10 mouse cellular contexts compared by ENCODE assay signal in genomic region chr15:96708428-96708827, GRCm38 (mm10). TPM values are rescaled to one million over a fixed set of nuclear protein-coding genes. Genes with fewer than 3 reads are reported as not detected.
DNase-seq lines count a peak whose midpoint lies in the region; ATAC-seq and TF ChIP-seq lines count a peak whose summit lies in the region.
"Had no signal": no experiment of that assay in that cellular context is flagged by ENCODE, and none has a peak within 500 bp of the region (broad histone marks: within the 10 kb centered on the region; RNA-seq: fewer than 3 reads in every experiment).

No protein-coding gene starts in this region.

- no peak for DNase-seq in testis, postnatal 14 days (ENCODE audit: low spot score)
- DNase-seq in stomach, postnatal 0 days (ENCODE audit: low spot score) = no peak
- DNase-seq in adrenal gland, postnatal 36 days = no peak
- DNase-seq: cerebellum, adult 11-12 months had no signal

- 82% methylated on average over 8 of the region's 8 CpGs for WGBS in intestine, embryonic 15.5 days
- 71% methylated on average over 8 of the region's 8 CpGs for WGBS in intestine, postnatal 0 days
- 85% methylated on average over 8 of the region's 8 CpGs for WGBS in limb, embryonic 13.5 days
- 79% methylated on average over 8 of the region's 8 CpGs for WGBS in stomach, postnatal 0 days

- no peak overlapping the region for H3K4me3 ChIP-seq in intestine, embryonic 15.5 days (replicated peaks)
- H3K4me3 ChIP-seq in intestine, postnatal 0 days (ENCODE audit: low read depth, low read length) = no peak overlapping the region
- peak overlapping the region; percentile 16; the same call in 1 of the 2 replicates for H3K4me3 ChIP-seq in testis, adult 2 months (ENCODE audit: control insufficient read depth, low read depth, low read length)
- no peak overlapping the region for H3K4me3 ChIP-seq in limb, embryonic 13.5 days
- H3K4me3 ChIP-seq in stomach, postnatal 0 days (ENCODE audit: low read depth, low read length) = no peak overlapping the region

- 0 out of 2 replicates have a peak overlapping the region, but pooled peaks have one; percentile 92 for H3K27ac ChIP-seq in intestine, embryonic 15.5 days
- H3K27ac ChIP-seq in intestine, postnatal 0 days (ENCODE audit: low read depth, low read length) = no peak overlapping the region
- peak overlapping the region; percentile 97; the same call in 1 of the 2 replicates for H3K27ac ChIP-seq in testis, adult 2 months (ENCODE audit: control insufficient read depth, insufficient read depth, low read depth, low read length)
- no peak overlapping the region for H3K27ac ChIP-seq in limb, embryonic 13.5 days
- H3K27ac ChIP-seq in stomach, postnatal 0 days (replicated peaks) = 0 out of 2 replicates have a peak overlapping the region, but pooled peaks have one; percentile 1

- no peaks in the 10 kb centered on the region for H3K27me3 ChIP-seq in intestine, embryonic 15.5 days (replicated peaks)
- no peaks in the 10 kb centered on the region for H3K27me3 ChIP-seq in intestine, postnatal 0 days (replicated peaks; ENCODE audit: control insufficient read depth, insufficient read depth, low read length)
- H3K27me3 ChIP-seq in testis, adult 2 months (ENCODE audit: control insufficient read depth, insufficient read depth, low read length) = no peaks in the 10 kb centered on the region
- H3K27me3 ChIP-seq in limb, embryonic 13.5 days = no peaks in the 10 kb centered on the region
- H3K27me3 ChIP-seq in stomach, postnatal 0 days (ENCODE audit: control insufficient read depth, insufficient read depth, low read length) = no peaks in the 10 kb centered on the region

- no peak for TF ChIP-seq CTCF in intestine, postnatal 0 days (IDR thresholded peaks at IDR 0.05; ENCODE audit: low read depth)
- TF ChIP-seq CTCF in testis, adult 2 months (IDR thresholded peaks at IDR 0.05; ENCODE audit: control insufficient read depth, insufficient read depth, insufficient replicate concordance, low read depth, low read length) = no peak
- no peak for TF ChIP-seq CTCF in stomach, postnatal 0 days (IDR thresholded peaks at IDR 0.05; ENCODE audit: low read depth)

- no peak for ATAC-seq in intestine, embryonic 15.5 days
- no peak for ATAC-seq in intestine, postnatal 0 days
- no peak for ATAC-seq in limb, embryonic 13.5 days (ENCODE audit: low FRiP score, low read depth)
- ATAC-seq in stomach, postnatal 0 days (ENCODE audit: low FRiP score, low TSS enrichment) = no peak
- ATAC-seq in erythroid progenitor cell, adult 5-6 weeks (replicated peaks; ENCODE audit: low FRiP score, poor library complexity, severe bottlenecking) = no peak
- ATAC-seq: inflammation-experienced regulatory T-cells, adult 6 months had no signal

- no peak overlapping the region for H3K9ac ChIP-seq in intestine, embryonic 15.5 days
- H3K9ac ChIP-seq in intestine, postnatal 0 days (ENCODE audit: low read depth, low read length) = no peak overlapping the region
- H3K9ac ChIP-seq in limb, embryonic 13.5 days = no peak overlapping the region
- no peak overlapping the region for H3K9ac ChIP-seq in stomach, postnatal 0 days (ENCODE audit: low read length)

- no peak overlapping the region for H3K4me2 ChIP-seq in intestine, embryonic 15.5 days (replicated peaks)
- no peak overlapping the region for H3K4me2 ChIP-seq in intestine, postnatal 0 days (replicated peaks; ENCODE audit: low read depth)
- H3K4me2 ChIP-seq in limb, embryonic 13.5 days (replicated peaks) = peak overlapping the region; percentile 72; the same call in 1 of the 2 replicates
- H3K4me2 ChIP-seq in stomach, postnatal 0 days (replicated peaks; ENCODE audit: low read depth) = no peak overlapping the region

- no peak for TF ChIP-seq POLR2A in testis, adult 2 months (IDR thresholded peaks at IDR 0.05; ENCODE audit: control insufficient read depth, low read depth, low read length)

- peaks cover 12% of the 10 kb centered on the region for H3K4me1 ChIP-seq in intestine, embryonic 15.5 days (replicated peaks)
- H3K4me1 ChIP-seq in intestine, postnatal 0 days (replicated peaks; ENCODE audit: control insufficient read depth, insufficient read depth, low read length) = peaks cover 7% of the 10 kb centered on the region
- H3K4me1 ChIP-seq in testis, adult 2 months (ENCODE audit: control insufficient read depth, insufficient read depth, low read length) = peaks cover 10% of the 10 kb centered on the region; the same call in 1 of the 2 replicates
- H3K4me1 ChIP-seq in limb, embryonic 13.5 days = peaks cover 24% of the 10 kb centered on the region
- H3K4me1 ChIP-seq in stomach, postnatal 0 days (replicated peaks; ENCODE audit: control insufficient read depth, insufficient read depth) = no peaks in the 10 kb centered on the region; the same call in 1 of the 2 replicates

- H3K36me3 ChIP-seq in intestine, embryonic 15.5 days = no peaks in the 10 kb centered on the region
- H3K36me3 ChIP-seq in intestine, postnatal 0 days (ENCODE audit: control insufficient read depth, insufficient read depth) = no peaks in the 10 kb centered on the region
- H3K36me3 ChIP-seq in testis, adult 2 months (ENCODE audit: control insufficient read depth, insufficient read depth, low read length) = no peaks in the 10 kb centered on the region
- no peaks in the 10 kb centered on the region for H3K36me3 ChIP-seq in limb, embryonic 13.5 days
- no peaks in the 10 kb centered on the region for H3K36me3 ChIP-seq in stomach, postnatal 0 days (ENCODE audit: control insufficient read depth, insufficient read depth, low read length)

- no peaks in the 10 kb centered on the region for H3K9me3 ChIP-seq in intestine, embryonic 15.5 days
- H3K9me3 ChIP-seq in intestine, postnatal 0 days (ENCODE audit: control insufficient read depth) = no peaks in the 10 kb centered on the region
- H3K9me3 ChIP-seq in limb, embryonic 13.5 days = no peaks in the 10 kb centered on the region
- H3K9me3 ChIP-seq in stomach, postnatal 0 days (ENCODE audit: control insufficient read depth, low read length) = no peaks in the 10 kb centered on the region

- no peak for TF ChIP-seq EP300 in stomach, postnatal 0 days (optimal IDR thresholded peaks at IDR 0.05)

RNA-seq across cellular contexts. Expression of gene Slc38a2, which starts 8.9 kb away (rescaled TPM):
- 83.8 and 95.3 TPM in 2 replicates for polyA plus RNA-seq in intestine, embryonic 15.5 days (2015; fragmentation: Nextera tagmentation; extraction: Ambion mirVana)
- polyA plus RNA-seq in intestine, postnatal 0 days (2015; fragmentation: Nextera tagmentation; extraction: Ambion mirVana) = 27.9 and 28.5 TPM in 2 replicates
- polyA plus RNA-seq in testis, adult 2 months (2012; rRNA removed) = 8.8 and 10.8 TPM in 2 replicates
- polyA plus RNA-seq in limb, embryonic 13.5 days (2015; fragmentation: Nextera tagmentation; extraction: Ambion mirVana) = 157 and 165 TPM in 2 replicates
- 55.3 and 63.0 TPM in 2 replicates for polyA plus RNA-seq in stomach, postnatal 0 days (2015; fragmentation: Nextera tagmentation; extraction: Ambion mirVana)
- total RNA-seq in adrenal gland, postnatal 36 days (2021) = 100 to 1,000 TPM; 195 to 216 TPM
- total RNA-seq in erythroid progenitor cell, adult 5-6 weeks (2015; ENCODE audit: low replicate concordance) = 58.0 and 85.9 TPM in 2 replicates
- total RNA-seq in erythroid progenitor cell, adult 5-6 weeks (2017; ENCODE audit: low replicate concordance) = 38.4 and 47.4 TPM in 2 replicates

Comparison
In these comparisons a context has a peak if more than half of its experiments do, and no peak if none do; other contexts are left out.
1. H3K27ac ChIP-seq: peak in intestine, embryonic 15.5 days (single experiment), testis, adult 2 months (single experiment) and stomach, postnatal 0 days (single experiment); none in intestine, postnatal 0 days (single experiment) and limb, embryonic 13.5 days (single experiment).